Mouse (Mus musculus) adrenal gland, adult 2 months (tissue): ENCODE data around the gene Gng12. TPM values are rescaled to one million over a fixed set of nuclear protein-coding genes. Genes with fewer than 3 reads are reported as not detected.
A peak's percentile ranks its signal among the peaks of the same experiment; 100 is the strongest.

Source experiments
- DNase-seq: peaks from one replicate; pipeline ENCODE4 v3.0.0; 2021
- polyA plus RNA-seq: library from polyadenylated mRNA; depleted of rRNA; stranded (reverse); fragments of >200 nt; gene quantifications from 2 replicates; pipeline ENCODE4 v1.2.3, GENCODE M21; 2012
- total RNA-seq, 2 experiments: library from RNA; stranded (reverse); gene quantifications; 2 replicates each; pipeline ENCODE4 v1.2.3; 2021

Gene Gng12
- total and polyA plus RNA-seq, 3 experiments, result 7.6 to 88.4 (median 62.0) TPM

GRCm38 (mm10) chr6:66917032-66917431 lies 20.8 kb downstream of the Gng12 start:
- DNase-seq, result no peak

DNA sequence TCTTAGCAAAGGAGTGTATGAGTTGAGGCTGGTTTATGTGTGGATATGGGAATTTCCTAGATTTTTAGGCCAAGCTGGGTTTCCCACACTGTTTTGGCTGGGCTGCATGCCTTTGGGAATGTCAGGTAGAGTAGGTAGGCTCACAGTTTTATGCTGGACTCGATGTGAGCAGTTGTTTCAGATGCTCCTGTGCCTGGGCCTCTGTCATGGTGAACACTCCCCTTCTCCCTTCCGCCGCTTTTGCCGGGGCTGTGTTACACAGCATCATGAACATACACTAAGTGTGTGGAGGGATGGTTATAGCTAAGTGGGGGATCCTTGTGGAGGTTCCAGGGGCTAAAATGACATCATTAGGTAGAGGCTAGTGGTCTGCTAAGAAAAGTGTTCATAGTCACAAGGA lies 24.6 kb downstream of the Gng12 start:
- DNase-seq, result no peak

DNA sequence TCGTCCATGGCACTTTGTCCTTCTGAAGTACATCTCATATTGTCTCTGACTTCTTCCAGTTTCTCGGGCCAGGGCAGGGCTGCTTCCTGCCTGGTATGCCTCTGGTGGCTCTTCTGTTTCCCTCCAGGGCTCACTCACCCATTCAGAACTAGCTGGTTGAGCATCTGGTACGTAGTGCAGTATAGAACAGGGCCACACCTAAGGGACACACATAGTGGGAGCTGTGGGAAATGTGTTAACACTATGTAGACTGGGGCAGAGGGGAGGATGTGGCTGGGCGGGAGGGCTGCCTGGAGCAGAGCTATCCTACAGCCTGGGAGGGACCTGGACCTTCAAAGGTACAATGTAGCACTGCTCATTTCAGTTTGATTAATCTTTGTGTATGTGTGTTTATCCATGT lies 25.6 kb downstream of the Gng12 start:
- no peak for DNase-seq

GRCm38 (mm10) chr6:66922501-66922900 lies 26.3 kb downstream of the Gng12 start:
- no peak for DNase-seq

- no peak for DNase-seq
Observed at GRCm38 (mm10) chr6:66923851-66924250, 27.7 kb downstream of the Gng12 start.

DNA sequence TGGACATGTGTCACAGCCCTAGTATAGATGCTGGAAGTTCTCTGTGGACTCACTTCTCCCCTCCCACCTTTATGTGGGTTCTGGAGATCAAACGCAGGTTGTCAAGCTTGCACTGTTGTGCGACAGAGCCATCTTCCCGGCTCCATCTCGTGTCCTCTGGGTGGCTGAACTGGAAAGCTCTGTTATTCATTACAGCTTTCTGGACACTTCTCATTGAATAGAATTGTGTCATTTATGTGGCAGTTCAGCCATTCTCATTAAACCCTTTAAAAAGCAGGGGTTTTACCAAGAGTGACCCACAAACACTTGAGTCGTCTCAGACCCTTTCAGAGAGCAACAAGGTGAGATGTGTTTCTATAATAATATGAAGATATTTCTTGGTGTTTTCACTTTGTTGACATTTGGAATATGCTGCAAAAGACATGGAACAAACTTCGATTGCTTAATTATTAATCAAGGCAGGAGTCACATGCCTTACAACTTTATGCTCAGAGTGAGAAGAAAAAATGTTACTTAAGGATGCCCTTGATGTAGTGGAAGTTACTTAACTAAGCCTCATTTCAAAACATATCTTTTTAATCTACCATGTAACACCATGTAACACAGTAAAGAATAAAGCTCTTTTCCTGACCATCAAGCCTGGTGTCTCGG lies 28.2 kb downstream of the Gng12 start:
- DNase-seq, result no peak

DNA sequence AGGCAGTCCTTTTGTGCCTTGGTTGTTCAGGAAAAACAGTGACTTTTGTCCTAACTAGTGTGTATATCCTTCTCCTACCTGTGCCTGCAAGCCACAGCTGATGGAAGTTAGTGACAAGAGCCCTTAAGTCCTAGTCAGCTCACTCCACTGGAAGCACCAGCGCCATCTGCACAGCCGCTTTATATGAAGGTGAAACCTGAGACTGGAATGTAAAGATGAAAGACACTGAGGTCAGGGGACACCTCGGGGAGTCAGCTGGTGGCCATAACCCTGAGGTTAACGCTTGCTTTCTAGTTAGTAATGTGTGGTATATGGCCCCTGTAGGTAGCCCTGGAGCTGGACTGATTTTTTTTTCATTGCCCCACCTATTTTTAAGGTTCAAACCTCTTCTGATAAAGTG lies 30.1 kb downstream of the Gng12 start:
- no peak for DNase-seq

DNA sequence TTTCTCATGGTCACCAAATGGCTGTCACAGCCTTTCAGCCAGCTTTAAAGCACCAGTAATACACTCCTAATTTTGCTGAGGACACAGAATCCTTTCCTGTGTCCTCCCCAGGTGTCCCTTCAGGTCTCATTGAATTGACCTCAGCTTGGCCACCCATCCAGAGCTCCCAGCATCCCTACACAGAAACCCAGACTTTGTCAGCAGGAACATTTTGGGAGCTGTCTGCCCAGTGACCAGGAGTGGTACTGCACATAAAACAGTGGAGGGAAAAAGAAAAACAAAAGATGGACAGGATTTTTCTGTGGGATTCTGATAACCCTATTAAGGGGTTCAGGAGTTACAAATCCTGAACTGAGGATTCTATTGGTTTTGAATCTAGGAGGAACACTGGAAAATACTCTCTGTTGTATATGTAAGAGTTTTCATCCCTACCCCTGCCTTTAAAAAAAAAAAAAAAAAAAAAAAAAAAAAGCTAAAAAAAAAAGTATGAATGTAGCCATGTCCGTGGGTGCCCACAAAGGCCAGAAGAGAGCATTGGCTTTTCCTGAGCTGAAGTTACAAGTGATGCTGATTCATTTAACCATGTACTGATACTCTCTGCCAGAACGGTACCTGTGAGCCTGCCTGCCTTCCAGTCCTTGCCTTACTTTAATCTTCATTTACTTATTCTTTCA lies 32.9 kb downstream of the Gng12 start:
- DNase-seq, result no peak

- DNase-seq, result no peak
Observed at GRCm38 (mm10) chr6:66929694-66930093, 33.5 kb downstream of the Gng12 start.

DNA sequence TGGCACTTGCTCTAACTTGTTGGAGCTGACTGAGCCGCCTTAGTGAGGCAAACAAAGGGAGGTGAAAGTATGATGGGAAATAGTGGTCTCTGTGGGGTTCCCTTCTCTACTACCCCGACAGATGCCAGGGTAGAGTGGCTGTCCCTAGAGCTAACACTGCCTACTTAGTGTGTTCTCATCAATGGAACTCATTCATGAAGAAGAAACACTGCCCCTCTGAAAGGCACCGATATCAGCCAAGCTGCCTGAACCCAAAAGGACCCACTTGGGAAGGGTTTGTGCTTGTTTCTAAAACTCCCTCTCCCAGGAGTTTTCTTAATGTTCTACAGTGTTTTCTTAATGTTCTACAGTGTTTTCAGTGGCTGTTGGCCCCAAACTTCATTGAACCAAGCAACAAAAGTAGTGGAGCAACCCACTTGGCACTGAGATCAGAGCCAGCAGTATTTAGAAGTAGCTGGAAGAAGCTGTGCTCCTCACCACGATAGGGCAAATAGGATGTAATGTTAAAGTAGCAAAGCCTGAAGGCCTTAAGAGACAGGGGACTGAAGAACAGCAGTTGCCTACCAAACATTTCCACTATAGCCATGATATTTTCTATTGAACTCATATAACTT lies 36.1 kb downstream of the Gng12 start:
- peak; percentile 18 for DNase-seq

GRCm38 (mm10) chr6:66940656-66941235 lies 44.5 kb downstream of the Gng12 start:
- no peak for DNase-seq

DNA sequence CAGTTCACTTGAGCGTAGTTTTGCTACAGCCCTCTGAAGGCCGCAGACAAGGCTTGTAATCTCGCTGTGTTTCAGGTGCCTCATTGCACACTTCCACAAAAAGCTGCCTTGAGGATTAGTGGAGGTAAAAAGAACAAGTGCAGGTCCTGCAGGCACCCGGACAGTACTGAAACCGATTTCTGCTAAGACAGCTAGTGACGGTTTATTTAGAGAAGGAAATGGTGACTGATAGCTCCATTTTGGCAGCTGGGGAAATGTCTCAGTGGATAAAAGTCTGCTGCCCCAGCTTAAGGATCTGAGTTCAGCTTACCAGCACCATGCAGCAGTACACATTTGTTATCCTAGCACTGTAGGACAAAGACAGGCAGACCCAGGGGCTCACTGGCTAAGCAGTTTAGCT lies 45.6 kb downstream of the Gng12 start:
- DNase-seq, result no peak

DNA sequence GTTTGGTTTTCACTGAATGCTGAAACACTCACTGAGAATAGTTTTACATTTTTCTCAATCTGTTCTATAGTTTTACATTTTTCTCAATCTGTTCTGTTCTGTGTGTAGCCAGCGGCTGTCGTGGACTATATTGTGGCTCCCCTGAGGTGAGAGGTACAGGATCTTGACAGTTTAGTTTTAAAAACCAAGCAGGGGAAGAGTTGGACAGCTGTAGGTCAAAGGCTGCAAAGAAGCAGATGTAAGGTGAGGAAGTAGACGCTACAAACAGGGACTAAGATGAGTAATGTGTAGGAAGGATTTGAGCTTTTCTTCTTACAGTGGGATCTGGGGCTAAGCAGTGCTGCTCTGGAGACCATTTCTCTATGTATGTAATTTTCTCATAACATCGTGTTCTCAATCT lies 46.6 kb downstream of the Gng12 start:
- DNase-seq, result no peak

DNA sequence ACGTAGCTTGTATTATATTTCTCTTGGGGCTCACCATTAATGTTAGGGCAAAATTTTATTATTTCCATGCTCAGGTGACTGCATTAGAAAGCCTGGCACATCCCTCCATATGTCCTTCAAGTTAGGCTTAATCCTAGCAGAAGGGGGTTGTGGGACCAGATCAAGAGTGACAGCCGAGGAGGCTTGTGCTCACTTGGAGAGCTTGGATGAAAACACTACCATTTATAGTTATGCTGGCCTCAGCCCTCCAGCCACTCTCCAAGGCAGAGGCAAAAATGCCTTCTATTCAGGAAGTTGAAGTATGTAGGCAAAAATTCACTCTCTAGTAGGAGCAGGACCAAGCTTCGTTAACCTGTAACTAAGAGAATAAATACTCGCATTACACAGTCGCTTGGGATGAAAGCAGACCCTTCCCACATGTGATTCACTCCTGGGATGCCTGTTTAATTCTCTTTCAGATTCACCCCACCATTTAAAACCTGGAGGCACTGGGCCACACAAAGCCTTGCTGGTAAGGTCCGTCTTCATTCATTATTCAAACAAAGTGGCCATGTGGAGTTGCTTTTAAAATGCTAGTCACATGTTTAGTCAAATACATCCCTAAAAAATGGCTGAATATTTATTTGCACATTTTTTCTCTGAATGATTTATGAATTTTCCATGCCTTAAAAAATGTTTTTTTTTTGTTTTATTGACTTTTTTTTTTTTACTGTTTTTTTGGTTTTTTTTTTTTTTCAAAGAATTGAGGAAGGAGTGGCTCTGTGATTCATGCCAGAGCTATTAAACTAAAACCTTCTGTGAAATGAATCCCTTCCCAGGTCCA lies 47.4 kb downstream of the Gng12 start:
- no peak for DNase-seq

- DNase-seq, result no peak
Observed at GRCm38 (mm10) chr6:66944190-66945003, 48.2 kb downstream of the Gng12 start.

- DNase-seq, result no peak
Observed at GRCm38 (mm10) chr6:66945004-66945356, 48.8 kb downstream of the Gng12 start.

DNA sequence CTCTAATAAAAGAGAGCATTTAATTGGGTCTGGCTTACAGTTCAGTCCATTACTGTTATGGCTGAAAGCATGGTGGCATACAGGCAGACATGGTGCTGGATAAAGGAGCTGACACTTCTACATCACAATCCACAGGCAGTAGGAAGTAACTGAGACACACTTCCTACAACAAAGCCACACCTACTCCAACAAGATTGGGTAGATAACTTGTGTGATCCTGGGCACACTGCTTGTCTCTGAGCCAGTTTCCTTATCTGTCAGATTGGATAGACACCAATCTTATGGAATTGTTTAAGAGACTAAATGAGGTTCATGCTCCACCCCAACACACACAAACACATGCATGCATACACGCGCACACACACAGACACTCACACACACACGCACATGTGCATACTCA lies 51.9 kb downstream of the Gng12 start:
- no peak for DNase-seq

- DNase-seq, result no peak
Observed at GRCm38 (mm10) chr6:66948848-66949247, 52.7 kb downstream of the Gng12 start.

GRCm38 (mm10) chr6:66951726-66952418 lies 55.7 kb downstream of the Gng12 start:
- DNase-seq, result no peak

DNA sequence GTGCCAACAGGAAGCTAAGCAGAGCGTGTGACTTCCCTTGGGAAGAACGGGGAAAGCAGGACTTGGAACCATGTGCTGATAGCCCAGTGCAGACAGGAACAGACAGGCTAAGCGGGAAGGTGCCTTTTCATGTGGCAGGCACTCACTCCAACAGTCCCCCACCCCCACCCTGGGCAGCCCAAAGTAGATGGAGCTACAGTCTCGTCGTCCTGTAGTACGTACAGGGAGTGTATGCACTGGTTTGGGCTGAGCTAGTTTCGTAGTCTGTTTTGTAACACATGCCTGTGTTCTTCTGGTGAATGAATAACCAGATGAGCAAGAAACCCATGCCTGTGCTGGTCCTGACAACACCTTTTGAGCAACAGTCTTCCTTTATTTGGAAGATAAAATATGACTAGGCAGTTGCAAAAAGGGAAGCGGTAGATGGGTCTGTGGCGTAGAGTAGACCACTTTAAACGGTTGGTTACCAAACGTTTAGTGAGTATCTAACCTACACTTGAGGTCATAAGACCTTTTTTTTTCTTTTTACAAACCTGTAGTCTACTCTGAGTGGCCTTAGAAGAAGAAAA lies 57.8 kb downstream of the Gng12 start:
- DNase-seq, result no peak
